Mouse (Mus musculus) embryonic facial prominence, embryonic 10.5 days (tissue): ENCODE data around the gene Olfr549. TPM values are rescaled to one million over a fixed set of nuclear protein-coding genes. Genes with fewer than 3 reads are reported as not detected.

ENCODE experiments used
- DNase-seq: peaks from one replicate; pipeline ENCODE4 v3.0.0-alpha.2; 2017; ENCODE audit warnings: low spot score
- H3K27ac ChIP-seq: fragments of 300-500 bp; sonication (generic); replicated peaks from 2 replicates; pipeline ENCODE4 v1.5.1; 2016; ENCODE audit warnings: mild to moderate bottlenecking
- H3K27me3 ChIP-seq: fragments of 300-500 bp; sonication (generic); replicated peaks from 2 replicates; pipeline ENCODE4 v1.6.1; 2016; ENCODE audit warnings: low read depth, mild to moderate bottlenecking; ENCODE audit not compliant: poor library complexity, severe bottlenecking
- H3K36me3 ChIP-seq: fragments of 300-500 bp; sonication (generic); replicated peaks from 2 replicates; pipeline ENCODE4 v1.6.1; 2016; ENCODE audit warnings: mild to moderate bottlenecking, moderate library complexity
- H3K4me1 ChIP-seq: fragments of 300-500 bp; sonication (generic); 2 replicates; pipeline ENCODE4 v1.6.1; 2016
- H3K4me3 ChIP-seq: fragments of 300-500 bp; sonication (generic); 2 replicates; pipeline ENCODE4 v1.5.1; 2016; ENCODE audit warnings: mild to moderate bottlenecking, moderate library complexity
- H3K9me3 ChIP-seq: fragments of 300-500 bp; sonication (generic); 2 replicates; pipeline ENCODE4 v1.6.1; 2016; ENCODE audit warnings: mild to moderate bottlenecking
- WGBS: fragments of 180-500 bp; shearing (Covaris S2); methylation state at CpG from one replicate; pipeline ENCODE4 v1.1.7; 2016; 5-methylcytosine and 5-hydroxymethylcytosine counted together
- polyA plus RNA-seq: library from polyadenylated mRNA; unstranded; fragments of >200 nt; fragmentation: Nextera tagmentation; extraction: Ambion mirVana; gene quantifications from 2 replicates; pipeline ENCODE4 v1.2.1, GENCODE M21; 2016

The Olfr549 gene
- polyA plus RNA-seq, 1 experiment from 2014 or later = not detected

DNA sequence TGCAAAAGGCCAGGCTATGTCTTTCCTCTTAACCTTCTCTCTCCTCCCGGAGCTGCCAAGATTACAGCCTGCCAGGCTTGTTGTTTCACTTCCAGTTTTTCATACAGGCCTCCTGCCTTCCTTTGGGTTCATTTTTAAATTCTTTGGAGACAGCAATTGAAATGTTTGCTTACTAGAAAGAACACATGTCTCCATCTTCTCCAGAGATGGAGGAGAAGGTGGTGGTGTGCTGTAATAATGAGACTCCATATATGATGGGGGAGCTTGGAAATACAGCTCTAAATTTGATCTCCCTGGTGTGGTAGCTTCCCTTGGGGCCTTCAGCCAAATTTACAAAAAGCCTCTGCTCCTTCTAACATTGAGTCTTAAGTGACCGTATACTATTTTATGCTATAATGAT is 9.1 kb upstream of the Olfr549 start, which contains the start of gene Olfr548-ps1:
Gene Olfr548-ps1, plus strand, starts transcription at position 301 of the 400 bp plus-strand sequence.
- Histone ChIP-seq H3K27me3 (no peaks in the 10 kb centered on the region), H3K27ac (no peak within 1 kb of the TSS), H3K4me1 (no peaks in the 10 kb centered on the region), H3K9me3 (no peaks in the 10 kb centered on the region), H3K36me3 (no peaks in the 10 kb centered on the region), H3K4me3 (no peak within 1 kb of the TSS)
- WGBS = 81% methylated on average over 2 of the region's 2 CpGs
- no peak for DNase-seq

- no peaks in the 10 kb centered on the region for H3K4me1 ChIP-seq
- H3K36me3 ChIP-seq = no peaks in the 10 kb centered on the region
- 67% methylated on average over 3 of the region's 3 CpGs for WGBS
- no peak overlapping the region for H3K27ac ChIP-seq
- no peak for DNase-seq
- H3K4me3 ChIP-seq = no peak overlapping the region
- H3K9me3 ChIP-seq = no peaks in the 10 kb centered on the region
- H3K27me3 ChIP-seq = no peaks in the 10 kb centered on the region
These were observed 8.4 kb upstream of the Olfr549 start for GRCm38 (mm10) chr7:102541251-102541650.

GRCm38 (mm10) chr7:102553279-102553678 is 3.6 kb downstream of the Olfr549 start:
- Histone ChIP-seq H3K27me3 (no peaks in the 10 kb centered on the region), H3K9me3 (no peaks in the 10 kb centered on the region), H3K4me1 (no peaks in the 10 kb centered on the region), H3K36me3 (no peaks in the 10 kb centered on the region), H3K4me3 (no peak overlapping the region), H3K27ac (no peak overlapping the region)
- no peak for DNase-seq
- 84% methylated on average over 3 of the region's 3 CpGs for WGBS

GRCm38 (mm10) chr7:102564999-102565997 is 15.6 kb downstream of the Olfr549 start, which contains the start of gene Trim21:
TSS of gene Trim21 (minus strand) at chr7:102565486.
- 21% methylated on average over 10 of the region's 10 CpGs for WGBS
- peak within 1 kb of the TSS; percentile 70 for H3K27ac ChIP-seq

GRCm38 (mm10) chr7:102566219-102566618 is 16.5 kb downstream of the Olfr549 start:
- H3K4me1 ChIP-seq = peaks cover 9% of the 10 kb centered on the region; the same call in 1 of the 2 replicates
- DNase-seq = no peak
- WGBS = 92% methylated on average over 4 of the region's 4 CpGs
- no peaks in the 10 kb centered on the region for H3K9me3 ChIP-seq
- no peak overlapping the region for H3K27ac ChIP-seq
- H3K4me3 ChIP-seq = no peak overlapping the region
- no peaks in the 10 kb centered on the region for H3K27me3 ChIP-seq
- H3K36me3 ChIP-seq = no peaks in the 10 kb centered on the region

More at GRCm38 (mm10) chr7:102564999-102565997, 15.6 kb downstream of the Olfr549 start, which contains the start of gene Trim21:
- peaks cover 9% of the 10 kb centered on the region; the same call in 1 of the 2 replicates for H3K4me1 ChIP-seq
- H3K36me3 ChIP-seq = no peaks in the 10 kb centered on the region
- peak within 1 kb of the TSS; percentile 59 for H3K4me3 ChIP-seq
- DNase-seq = peak; percentile 77
- no peaks in the 10 kb centered on the region for H3K9me3 ChIP-seq
- H3K27me3 ChIP-seq = no peaks in the 10 kb centered on the region

GRCm38 (mm10) chr7:102571142-102571541 is 21.5 kb downstream of the Olfr549 start, which contains the start of gene Olfr550:
TSS of gene Olfr550 (plus strand) at chr7:102571442.
- H3K36me3 ChIP-seq = no peaks in the 10 kb centered on the region
- H3K27ac ChIP-seq = no peak within 1 kb of the TSS
- no peaks in the 10 kb centered on the region for H3K27me3 ChIP-seq
- no peak within 1 kb of the TSS for H3K4me3 ChIP-seq
- WGBS = 92% methylated on average over 8 of the region's 8 CpGs
- no peaks in the 10 kb centered on the region for H3K4me1 ChIP-seq
- no peaks in the 10 kb centered on the region for H3K9me3 ChIP-seq
- DNase-seq = no peak

GRCm38 (mm10) chr7:102573174-102573830 is 23.6 kb downstream of the Olfr549 start:
- Histone ChIP-seq H3K4me3 (no peak overlapping the region), H3K9me3 (no peaks in the 10 kb centered on the region), H3K27me3 (no peaks in the 10 kb centered on the region), H3K36me3 (no peaks in the 10 kb centered on the region), H3K4me1 (no peaks in the 10 kb centered on the region), H3K27ac (no peak overlapping the region)
- WGBS = 78% methylated on average over 3 of the region's 3 CpGs
- no peak for DNase-seq

DNA sequence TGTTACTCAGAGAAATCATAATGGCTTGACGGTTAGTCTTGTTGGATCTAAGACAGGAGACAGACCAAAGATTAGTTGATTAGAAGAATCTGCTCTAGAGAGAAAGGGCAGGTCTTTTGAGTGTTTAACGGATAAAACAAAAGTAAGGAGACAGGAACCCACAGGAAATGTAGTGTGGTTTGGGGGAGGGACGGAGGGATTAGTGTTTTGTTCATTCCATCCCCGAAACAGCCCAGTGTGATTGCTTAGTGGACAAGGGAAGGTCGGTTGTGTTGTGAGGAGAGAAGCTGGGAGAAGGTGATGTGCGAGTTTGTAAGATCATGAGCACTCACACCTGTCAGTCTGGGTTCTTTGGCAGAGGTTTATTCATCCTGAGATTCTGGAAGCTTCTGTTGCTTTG is 26.3 kb downstream of the Olfr549 start:
- Histone ChIP-seq H3K4me1 (no peaks in the 10 kb centered on the region), H3K27ac (no peak overlapping the region), H3K27me3 (no peaks in the 10 kb centered on the region), H3K36me3 (no peaks in the 10 kb centered on the region), H3K9me3 (no peaks in the 10 kb centered on the region), H3K4me3 (no peak overlapping the region)
- no peak for DNase-seq
- 79% methylated on average over 6 of the region's 6 CpGs for WGBS

DNA sequence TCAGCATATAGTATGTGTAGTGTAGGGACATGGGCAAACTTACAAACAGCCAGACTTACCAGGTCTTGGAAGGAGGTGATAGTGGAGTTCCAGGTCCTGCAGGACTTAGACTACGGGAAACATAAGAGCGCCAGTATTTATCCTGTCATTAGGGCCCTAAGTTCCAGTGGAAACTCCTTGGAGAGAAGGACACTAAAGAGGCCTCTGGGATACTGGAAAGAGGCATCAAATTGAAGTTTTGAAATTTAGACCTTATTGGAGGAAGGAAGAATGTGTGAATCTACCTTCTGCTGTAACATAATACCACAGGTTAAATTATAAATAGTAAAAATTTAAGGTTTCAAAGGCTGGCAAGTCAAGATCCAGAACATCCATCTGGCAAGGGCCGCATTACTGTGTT is 42.1 kb downstream of the Olfr549 start, which contains the start of gene Olfr551:
Gene Olfr551, minus strand, starts transcription at position 101 of the 400 bp plus-strand sequence.
- 92% methylated on average over 3 of the region's 3 CpGs for WGBS
- no peaks in the 10 kb centered on the region for H3K27me3 ChIP-seq
- H3K36me3 ChIP-seq = no peaks in the 10 kb centered on the region
- no peaks in the 10 kb centered on the region for H3K9me3 ChIP-seq
- no peak within 1 kb of the TSS for H3K4me3 ChIP-seq
- H3K4me1 ChIP-seq = no peaks in the 10 kb centered on the region
- no peak for DNase-seq
- no peak within 1 kb of the TSS for H3K27ac ChIP-seq

DNA sequence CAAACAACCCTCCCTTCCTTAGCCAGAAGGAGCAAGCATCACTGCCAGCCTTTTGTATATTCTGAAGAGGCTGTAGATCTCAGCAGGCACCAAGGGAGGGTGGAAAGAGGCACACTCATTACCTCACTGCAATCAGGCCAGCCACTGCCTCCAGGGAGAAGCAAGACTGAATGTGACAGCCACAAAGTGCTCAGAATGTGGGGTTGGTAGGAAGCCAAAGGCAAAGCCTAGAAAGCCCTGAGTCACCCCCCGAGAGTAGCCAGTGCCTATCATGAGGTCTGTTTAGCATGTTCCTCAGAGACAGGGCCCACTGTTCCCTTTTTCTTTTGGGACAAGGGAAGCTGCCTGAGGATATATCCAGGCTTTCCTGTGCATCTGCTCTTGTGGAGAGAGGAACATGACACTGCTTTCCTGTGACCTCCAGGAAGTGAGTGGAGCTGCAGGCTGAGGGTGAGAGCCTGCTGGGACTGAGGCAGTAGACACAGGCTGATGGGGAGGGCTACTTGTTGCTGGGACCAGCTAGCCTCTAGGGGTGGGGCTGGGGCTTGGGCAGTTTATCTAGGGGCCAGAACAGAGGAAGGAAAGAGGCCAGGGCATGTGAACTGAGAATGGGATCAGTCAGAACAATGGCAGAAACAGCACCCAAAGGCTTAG is 47.8 kb downstream of the Olfr549 start, which contains the start of gene Olfr552:
Gene Olfr552, plus strand, starts transcription at position 393 of the 654 bp plus-strand sequence.
- WGBS = 73% methylated on average over 1 of the region's 1 CpGs
- no peak within 1 kb of the TSS for H3K4me3 ChIP-seq
- no peak for DNase-seq
- H3K9me3 ChIP-seq = no peaks in the 10 kb centered on the region
- H3K27me3 ChIP-seq = no peaks in the 10 kb centered on the region
- H3K36me3 ChIP-seq = no peaks in the 10 kb centered on the region
- H3K27ac ChIP-seq = no peak within 1 kb of the TSS
- H3K4me1 ChIP-seq = no peaks in the 10 kb centered on the region
